In the genomic region with DNA sequence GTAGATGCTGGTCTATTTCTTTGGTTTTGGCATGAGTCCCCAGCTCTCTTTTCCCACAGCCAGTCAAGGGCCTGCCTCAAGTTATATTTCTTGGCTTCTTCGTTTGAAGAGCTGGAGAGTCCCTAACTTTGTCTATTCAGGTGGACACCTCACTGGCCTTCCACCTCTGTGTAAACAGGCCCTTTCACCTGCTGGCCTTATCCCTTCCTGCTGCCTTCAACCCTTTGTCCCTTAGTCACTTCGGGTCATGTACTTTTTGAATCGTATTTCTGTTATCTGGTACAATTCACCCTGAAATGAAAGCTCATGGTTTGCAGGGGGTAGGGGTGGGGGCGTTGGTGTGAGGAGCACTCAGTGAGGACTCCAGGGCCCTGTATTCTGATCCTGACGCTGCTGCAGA, we compare ENCODE assay signal across 16 mouse cellular contexts. TPM values are rescaled to one million over a fixed set of nuclear protein-coding genes. Genes with fewer than 3 reads are reported as not detected.
DNase-seq lines count a peak whose midpoint lies in the region; ATAC-seq and TF ChIP-seq lines count a peak whose summit lies in the region.
"Had no signal": no experiment of that assay in that cellular context is flagged by ENCODE, and none has a peak within 500 bp of the region (broad histone marks: within the 10 kb centered on the region; RNA-seq: fewer than 3 reads in every experiment).

No protein-coding gene starts in this region.

- H3K27ac ChIP-seq in heart, postnatal 0 days (ENCODE audit: low read depth) = peak overlapping the region; percentile 91
- H3K27ac ChIP-seq in liver, embryonic 12.5 days = peak overlapping the region; percentile 73
- H3K27ac ChIP-seq in liver, embryonic 15.5 days (replicated peaks) = peak overlapping the region; percentile 71
- H3K27ac ChIP-seq: hindbrain, embryonic 10.5 days; neural tube, embryonic 12.5 days had no signal

- no peak overlapping the region for H3K4me3 ChIP-seq in heart, postnatal 0 days (ENCODE audit: low read depth, low read length)
- no peak overlapping the region for H3K4me3 ChIP-seq in liver, embryonic 12.5 days
- no peak overlapping the region; the same call in 1 of the 2 replicates for H3K4me3 ChIP-seq in liver, embryonic 15.5 days (replicated peaks)
- H3K4me3 ChIP-seq: hindbrain, embryonic 10.5 days; neural tube, embryonic 12.5 days had no signal

- no peak overlapping the region for H3K9ac ChIP-seq in heart, postnatal 0 days (replicated peaks; ENCODE audit: low read depth, low read length)
- peak overlapping the region; percentile 41; the same call in 1 of the 2 replicates for H3K9ac ChIP-seq in liver, embryonic 12.5 days
- 0 out of 2 replicates have a peak overlapping the region, but pooled peaks have one; percentile 20 for H3K9ac ChIP-seq in liver, embryonic 15.5 days
- H3K9ac ChIP-seq: neural tube, embryonic 12.5 days had no signal

- H3K27me3 ChIP-seq in heart, postnatal 0 days (ENCODE audit: control insufficient read depth, insufficient read depth, low read length) = no peaks in the 10 kb centered on the region
- no peaks in the 10 kb centered on the region for H3K27me3 ChIP-seq in liver, embryonic 12.5 days (replicated peaks)
- no peaks in the 10 kb centered on the region for H3K27me3 ChIP-seq in liver, embryonic 15.5 days
- H3K27me3 ChIP-seq: neural tube, embryonic 12.5 days had no signal

- no peak for DNase-seq in heart, postnatal 0 days (ENCODE audit: low spot score)
- no peak for DNase-seq in heart, postnatal 10 days
- no peak for DNase-seq in liver
- DNase-seq in yolk sac, embryonic 10.5 days (ENCODE audit: low spot score) = peak; percentile 54
- DNase-seq in left cerebral cortex, adult 18-20 months (ENCODE audit: low spot score in 2 of 2) = no peak
- DNase-seq: adrenal gland, postnatal 14 days; cerebellum, postnatal 10 days; gastrocnemius, postnatal 10 days; right cerebral cortex, postnatal 25 days; thymus, adult 2 months had no signal

- ATAC-seq in heart, postnatal 0 days (ENCODE audit: insufficient read depth, low read depth) = no peak
- ATAC-seq in liver, embryonic 12.5 days = no peak
- ATAC-seq in liver, embryonic 15.5 days (ENCODE audit: insufficient read depth) = no peak
- ATAC-seq: CD4-positive, CD25-positive, alpha-beta regulatory T cell, adult 4 months; inflammation-experienced regulatory T-cells, adult 6 months had no signal

- TF ChIP-seq EP300 in heart, postnatal 0 days (IDR thresholded peaks at IDR 0.05; ENCODE audit: low read depth) = no peak

- H3K36me3 ChIP-seq in heart, postnatal 0 days (replicated peaks; ENCODE audit: control insufficient read depth, insufficient read depth, low read length) = peaks cover 12% of the 10 kb centered on the region; the same call in 1 of the 2 replicates
- peaks cover 100% of the 10 kb centered on the region for H3K36me3 ChIP-seq in liver, embryonic 12.5 days
- peaks cover 100% of the 10 kb centered on the region for H3K36me3 ChIP-seq in liver, embryonic 15.5 days (replicated peaks)

- TF ChIP-seq CTCF in heart, postnatal 0 days (IDR thresholded peaks at IDR 0.05; ENCODE audit: low read depth) = no peak

- peaks cover 69% of the 10 kb centered on the region for H3K4me1 ChIP-seq in heart, postnatal 0 days (ENCODE audit: control insufficient read depth, insufficient read depth)
- peaks cover 100% of the 10 kb centered on the region for H3K4me1 ChIP-seq in liver, embryonic 12.5 days
- H3K4me1 ChIP-seq in liver, embryonic 15.5 days (replicated peaks) = peaks cover 99% of the 10 kb centered on the region

- no peak overlapping the region for H3K4me2 ChIP-seq in heart, postnatal 0 days (ENCODE audit: low read depth, low read length)
- H3K4me2 ChIP-seq in liver, embryonic 12.5 days = 0 out of 2 replicates have a peak overlapping the region, but pooled peaks have one; percentile 27
- H3K4me2 ChIP-seq in liver, embryonic 15.5 days = peak overlapping the region; percentile 25
- H3K4me2 ChIP-seq: neural tube, embryonic 12.5 days had no signal

- 53% methylated on average over 5 of the region's 5 CpGs for WGBS in heart, postnatal 0 days
- WGBS in liver, embryonic 12.5 days (ENCODE audit: insufficient replicate concordance) = 56% methylated on average over 5 of the region's 5 CpGs
- WGBS in liver, embryonic 15.5 days (ENCODE audit: insufficient replicate concordance) = 54% methylated on average over 5 of the region's 5 CpGs

- H3K9me3 ChIP-seq in heart, postnatal 0 days (replicated peaks; ENCODE audit: control insufficient read depth, low read length) = no peaks in the 10 kb centered on the region
- H3K9me3 ChIP-seq in liver, embryonic 12.5 days (replicated peaks) = no peaks in the 10 kb centered on the region
- H3K9me3 ChIP-seq in liver, embryonic 15.5 days (replicated peaks) = no peaks in the 10 kb centered on the region
- H3K9me3 ChIP-seq: hindbrain, embryonic 10.5 days; neural tube, embryonic 12.5 days had no signal

- intact Hi-C loops in heart, postnatal 10 days (cut with DNase I) = no loop called here

RNA-seq across cellular contexts. Expression of gene Slc2a1, which starts 10.8 kb away (rescaled TPM):
- total RNA-seq in heart, postnatal 0 days (2014; rRNA removed; ENCODE audit: low replicate concordance) = 93.0 and 120 TPM in 2 replicates
- 19.0 and 19.7 TPM in 2 replicates for polyA plus RNA-seq in heart, postnatal 0 days (2015; fragmentation: Nextera tagmentation; extraction: Ambion mirVana)
- total RNA-seq in heart, postnatal 10 days (2021) = 1 to 10 TPM; 5.1 to 7.7 TPM
- polyA plus RNA-seq in liver, embryonic 12.5 days (2016; fragmentation: Nextera tagmentation; extraction: Ambion mirVana) = 309 TPM in 2 replicates
- polyA plus RNA-seq in liver, embryonic 15.5 days (2015; fragmentation: Nextera tagmentation; extraction: Ambion mirVana) = 293 and 326 TPM in 2 replicates
- 10 to 100 TPM; 75.2 to 91.1 TPM for total RNA-seq in left cerebral cortex, adult 18-20 months (2021)

RNA-seq across cellular contexts. Expression of gene Zfp691, which starts 54.6 kb away (rescaled TPM):
- total RNA-seq in heart, postnatal 0 days (2014; rRNA removed; ENCODE audit: low replicate concordance) = 12.9 and 14.3 TPM in 2 replicates
- 13.7 and 13.8 TPM in 2 replicates for polyA plus RNA-seq in heart, postnatal 0 days (2015; fragmentation: Nextera tagmentation; extraction: Ambion mirVana)
- 10 to 100 TPM; 19.4 to 22.3 TPM for total RNA-seq in heart, postnatal 10 days (2021)
- polyA plus RNA-seq in liver, embryonic 12.5 days (2016; fragmentation: Nextera tagmentation; extraction: Ambion mirVana) = 3.6 and 3.8 TPM in 2 replicates
- 2.2 and 2.5 TPM in 2 replicates for polyA plus RNA-seq in liver, embryonic 15.5 days (2015; fragmentation: Nextera tagmentation; extraction: Ambion mirVana)
- 1 to 10 TPM; 6.2 to 7.5 TPM for total RNA-seq in left cerebral cortex, adult 18-20 months (2021)

Comparison
In these comparisons a context has a peak if more than half of its experiments do, and no peak if none do; other contexts are left out.
1. RNA of gene Slc2a1, which starts 10.8 kb away (total RNA-seq): 93.0 to 120 TPM in heart, postnatal 0 days and 75.2 to 91.1 TPM in left cerebral cortex, adult 18-20 months; 5.1 to 7.7 TPM in heart, postnatal 10 days; every median in the first group is over 4 times any median in the second.
2. Peak in every context shown above with its lines, with median percentiles within 50 percentile points of each other: H3K27ac ChIP-seq.